In genomic region chr10:112926961-112927360, GRCm38 (mm10) we compare ENCODE assay signal across 8 mouse cellular contexts. TPM values are rescaled to one million over a fixed set of nuclear protein-coding genes. Genes with fewer than 3 reads are reported as not detected.
DNase-seq lines count a peak whose midpoint lies in the region; ATAC-seq lines count a peak whose summit lies in the region.

No protein-coding gene starts in this region.

- H3K9me3 ChIP-seq in kidney, embryonic 15.5 days (replicated peaks), result no peaks in the 10 kb centered on the region
- H3K9me3 ChIP-seq in forebrain, embryonic 10.5 days, result peaks cover 10% of the 10 kb centered on the region; the same call in 1 of the 2 replicates
- peaks cover 12% of the 10 kb centered on the region for H3K9me3 ChIP-seq in limb, embryonic 13.5 days
- no peaks in the 10 kb centered on the region for H3K9me3 ChIP-seq in neural tube, embryonic 14.5 days (ENCODE audit: control insufficient read depth, low read length)

- no peak overlapping the region for H3K9ac ChIP-seq in kidney, embryonic 15.5 days
- H3K9ac ChIP-seq in limb, embryonic 13.5 days, result no peak overlapping the region
- no peak overlapping the region for H3K9ac ChIP-seq in neural tube, embryonic 14.5 days (replicated peaks; ENCODE audit: low read depth, low read length)

- H3K4me3 ChIP-seq in kidney, embryonic 15.5 days (replicated peaks), result peak overlapping the region; percentile 86
- H3K4me3 ChIP-seq in forebrain, embryonic 10.5 days, result peak overlapping the region; percentile 85
- H3K4me3 ChIP-seq in limb, embryonic 13.5 days, result peak overlapping the region; percentile 16
- H3K4me3 ChIP-seq in neural tube, embryonic 14.5 days (ENCODE audit: low read depth, low read length), result peak overlapping the region; percentile 88

- ATAC-seq in kidney, embryonic 15.5 days (replicated peaks; ENCODE audit: low FRiP score), result no peak
- no peak for ATAC-seq in limb, embryonic 13.5 days (ENCODE audit: low FRiP score, low read depth)
- ATAC-seq in neural tube, embryonic 14.5 days (ENCODE audit: low read depth), result no peak

- no peaks in the 10 kb centered on the region for H3K27me3 ChIP-seq in kidney, embryonic 15.5 days
- no peaks in the 10 kb centered on the region for H3K27me3 ChIP-seq in forebrain, embryonic 10.5 days (ENCODE audit: poor library complexity, severe bottlenecking)
- H3K27me3 ChIP-seq in limb, embryonic 13.5 days, result no peaks in the 10 kb centered on the region
- no peaks in the 10 kb centered on the region for H3K27me3 ChIP-seq in neural tube, embryonic 14.5 days (ENCODE audit: control insufficient read depth, insufficient read depth, low read length)

- peaks cover 24% of the 10 kb centered on the region for H3K4me1 ChIP-seq in kidney, embryonic 15.5 days
- H3K4me1 ChIP-seq in forebrain, embryonic 10.5 days, result peaks cover 29% of the 10 kb centered on the region
- H3K4me1 ChIP-seq in limb, embryonic 13.5 days, result peaks cover 21% of the 10 kb centered on the region
- peaks cover 26% of the 10 kb centered on the region for H3K4me1 ChIP-seq in neural tube, embryonic 14.5 days (ENCODE audit: control insufficient read depth, insufficient read depth, low read length)

- peaks cover 38% of the 10 kb centered on the region for H3K36me3 ChIP-seq in kidney, embryonic 15.5 days
- peaks cover 56% of the 10 kb centered on the region for H3K36me3 ChIP-seq in forebrain, embryonic 10.5 days (replicated peaks)
- peaks cover 44% of the 10 kb centered on the region for H3K36me3 ChIP-seq in limb, embryonic 13.5 days
- peaks cover 10% of the 10 kb centered on the region for H3K36me3 ChIP-seq in neural tube, embryonic 14.5 days (ENCODE audit: control insufficient read depth, insufficient read depth, low read length)

- no peak overlapping the region for H3K27ac ChIP-seq in kidney, embryonic 15.5 days
- H3K27ac ChIP-seq in forebrain, embryonic 10.5 days, result no peak overlapping the region
- H3K27ac ChIP-seq in limb, embryonic 13.5 days, result no peak overlapping the region
- H3K27ac ChIP-seq in neural tube, embryonic 14.5 days (ENCODE audit: low read depth, low read length), result no peak overlapping the region

- DNase-seq in kidney, postnatal 10 days, result no peak
- no peak for DNase-seq in forebrain, embryonic 10.5 days (ENCODE audit: extremely low spot score, low spot score)
- no peak for DNase-seq in gastrocnemius, postnatal 25 days
- no peak for DNase-seq in right cerebral cortex, postnatal 4 days
- no peak for DNase-seq in layer of hippocampus, postnatal 10 days (ENCODE audit: low spot score in 2 of 2)

- H3K4me2 ChIP-seq in kidney, embryonic 15.5 days, result peak overlapping the region; percentile 73
- peak overlapping the region; percentile 81 for H3K4me2 ChIP-seq in limb, embryonic 13.5 days (replicated peaks)
- H3K4me2 ChIP-seq in neural tube, embryonic 14.5 days (ENCODE audit: low read depth, low read length), result peak overlapping the region; percentile 75

RNA-seq across cellular contexts. Expression of gene Atxn7l3b, which starts 1.8 kb away (rescaled TPM):
- polyA plus RNA-seq in kidney, embryonic 15.5 days (2015; fragmentation: Nextera tagmentation; extraction: Ambion mirVana), result 211 and 216 TPM in 2 replicates
- 180 and 193 TPM in 2 replicates for polyA plus RNA-seq in forebrain, embryonic 10.5 days (2016; fragmentation: Nextera tagmentation; extraction: Ambion mirVana)
- polyA plus RNA-seq in limb, embryonic 13.5 days (2015; fragmentation: Nextera tagmentation; extraction: Ambion mirVana), result 304 and 319 TPM in 2 replicates
- 330 and 350 TPM in 2 replicates for polyA plus RNA-seq in neural tube, embryonic 14.5 days (2014; fragmentation: Nextera tagmentation; extraction: Ambion mirVana)
- 10 to 100 TPM; 17.5 to 17.7 TPM for total RNA-seq in gastrocnemius, postnatal 25 days (2021)
- 100 to 1,000 TPM; 247 to 259 TPM for total RNA-seq in layer of hippocampus, postnatal 10 days (2021)

Comparison
In these comparisons a context has a peak if more than half of its experiments do, and no peak if none do; other contexts are left out.
1. H3K4me3 ChIP-seq: peak in every context shown above with its lines; median percentile 88 in neural tube, embryonic 14.5 days; 86 in kidney, embryonic 15.5 days; 85 in forebrain, embryonic 10.5 days; 16 in limb, embryonic 13.5 days.